Mouse (Mus musculus): ENCODE measurements around the gene Hif3a.

Hif3a gene

DNA sequence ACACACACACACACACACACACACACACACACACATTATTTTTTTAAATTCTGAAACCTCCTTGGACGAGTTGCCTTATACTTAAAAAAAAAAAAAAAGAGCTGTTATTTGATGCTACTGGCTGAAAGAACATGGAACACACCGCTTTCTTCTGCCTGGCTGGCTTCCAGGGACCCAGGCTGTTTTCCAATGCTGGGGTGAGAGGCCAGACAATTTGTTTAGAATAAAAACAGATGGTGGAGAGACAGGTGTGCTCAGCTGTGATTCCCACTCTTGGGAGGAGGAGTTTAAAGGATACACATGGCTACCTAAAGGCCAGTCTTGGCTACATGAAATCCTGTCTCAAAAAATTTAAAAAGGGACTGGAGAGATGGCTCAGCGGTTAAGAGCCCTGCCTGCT is 73.8 kb downstream of the Hif3a start:
- DNase-seq = no peak

DNA sequence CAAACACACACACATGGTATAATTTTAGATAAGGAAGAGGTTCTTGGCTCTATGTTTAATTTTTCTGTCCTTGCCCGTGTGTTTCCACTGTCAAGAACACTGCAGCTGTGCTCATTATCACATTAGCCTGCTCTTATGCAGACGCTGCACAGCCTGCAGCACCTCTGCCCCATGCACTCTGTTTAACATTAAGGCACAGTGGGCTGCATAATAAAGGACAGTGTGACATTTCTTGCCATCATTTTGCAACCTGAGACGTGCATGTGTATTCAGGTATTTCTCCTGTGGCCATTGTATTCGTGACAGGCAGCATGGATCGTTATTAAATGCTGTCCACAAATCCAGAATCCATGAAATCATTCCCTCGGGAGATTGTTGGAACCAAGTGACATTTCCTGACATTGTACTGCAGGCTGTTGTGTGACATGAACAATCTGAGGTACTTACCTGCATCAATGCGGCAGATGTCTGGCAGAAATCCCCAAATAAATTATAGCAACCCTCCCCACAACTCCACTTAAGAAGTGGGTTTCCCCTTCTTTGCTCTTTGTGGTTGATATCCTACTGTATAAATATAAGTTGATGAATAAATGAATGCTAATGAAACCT is 74.6 kb downstream of the Hif3a start:
- DNase-seq = no peak

DNA sequence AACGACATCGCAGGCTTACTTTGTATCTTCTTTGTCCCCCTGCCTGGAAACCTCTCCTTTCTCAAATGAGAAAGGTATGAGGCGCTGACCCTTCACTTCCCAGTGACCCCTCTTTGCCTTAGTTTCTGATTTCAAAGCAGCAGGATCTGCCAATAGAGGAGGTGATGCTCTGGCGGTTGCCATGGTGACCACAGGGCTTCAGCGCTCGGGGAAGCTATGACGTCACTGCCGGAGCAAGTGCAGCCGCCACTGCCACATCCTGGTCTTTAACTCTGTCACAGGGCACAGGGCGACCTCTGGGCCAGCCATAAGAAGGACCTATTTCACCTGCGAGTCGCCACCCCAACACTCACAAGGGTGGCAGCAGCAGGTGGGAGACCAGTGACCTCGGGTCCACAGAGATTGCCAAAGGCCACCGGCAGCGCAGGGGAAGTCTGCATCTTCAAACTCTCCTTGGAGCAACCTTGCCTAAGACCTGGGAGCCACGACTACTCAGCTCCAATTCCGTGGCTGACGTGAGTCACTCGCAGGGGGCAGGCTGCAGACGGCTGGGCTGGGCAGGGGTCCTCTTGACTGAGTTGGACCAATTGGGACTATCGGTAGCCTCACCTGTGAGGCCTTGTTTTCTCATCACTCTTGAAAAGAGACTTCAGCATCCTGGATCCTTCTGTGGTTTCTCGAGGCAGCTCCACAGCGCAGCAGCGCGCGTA is 79.2 kb downstream of the Hif3a start, which contains the start of gene Gm42372:
Gene Gm42372 (plus strand): TSS at position 228 of the 710 bp plus-strand sequence.
- peak; percentile 87 for DNase-seq

All from thymus, postnatal 25 days (tissue).